Mouse (Mus musculus): ENCODE results near the gene Sptssa. TPM values are rescaled to one million over a fixed set of nuclear protein-coding genes. Genes with fewer than 3 reads are reported as not detected.

Gene Sptssa
- total and polyA plus RNA-seq, 2 experiments = 70.2 to 98.6 TPM

- H3K4me3 ChIP-seq (ENCODE audit: insufficient read depth, low read depth, low read length) = no peak overlapping the region
- H3K79me2 ChIP-seq (ENCODE audit: control insufficient read depth, insufficient read depth, low read length) = no peaks in the 10 kb centered on the region; the same call in 1 of the 2 replicates
- TF ChIP-seq POLR2A (IDR thresholded peaks at IDR 0.05; ENCODE audit: extremely low read depth, insufficient read depth, low read length) (no peak), CTCF (IDR thresholded peaks at IDR 0.05; ENCODE audit: low read depth, low read length) (no peak)
- peaks cover 5% of the 10 kb centered on the region for H3K4me1 ChIP-seq (ENCODE audit: control insufficient read depth, insufficient read depth, low read length)
- WGBS = 67% methylated on average over 7 of the region's 7 CpGs
- no peak overlapping the region for H3K27ac ChIP-seq (replicated peaks; ENCODE audit: insufficient read depth, low read depth, low read length)
- no peaks in the 10 kb centered on the region for H3K27me3 ChIP-seq (ENCODE audit: control insufficient read depth, insufficient read depth, low read length)
- no peak overlapping the region for H3K9ac ChIP-seq (ENCODE audit: low read depth, low read length)
- no peak for DNase-seq (ENCODE audit: extremely low read depth, low read depth, low spot score)
- H3K36me3 ChIP-seq (ENCODE audit: control insufficient read depth, insufficient read depth, low read length) = no peaks in the 10 kb centered on the region
Measured at GRCm38 (mm10) chr12:54658425-54659092, 2.2 kb upstream of the Sptssa start.

- 96% methylated on average over 5 of the region's 5 CpGs for WGBS
- DNase-seq (ENCODE audit: extremely low read depth, low read depth, low spot score) = no peak
- H3K4me1 ChIP-seq (ENCODE audit: control insufficient read depth, insufficient read depth, low read length) = peaks cover 6% of the 10 kb centered on the region
Measured at GRCm38 (mm10) chr12:54657951-54658350, 1.6 kb upstream of the Sptssa start.

GRCm38 (mm10) chr12:54657226-54657625 is 853 bp upstream of the Sptssa start:
- 52% methylated on average over 2 of the region's 2 CpGs for WGBS
- Histone ChIP-seq H3K4me1 (ENCODE audit: control insufficient read depth, insufficient read depth, low read length) (peaks cover 11% of the 10 kb centered on the region), H3K4me3 (ENCODE audit: insufficient read depth, low read depth, low read length) (no peak overlapping the region), H3K9ac (ENCODE audit: low read depth, low read length) (no peak overlapping the region), H3K79me2 (ENCODE audit: control insufficient read depth, insufficient read depth, low read length) (no peaks in the 10 kb centered on the region; the same call in 1 of the 2 replicates), H3K27ac (replicated peaks; ENCODE audit: insufficient read depth, low read depth, low read length) (no peak overlapping the region), H3K27me3 (ENCODE audit: control insufficient read depth, insufficient read depth, low read length) (no peaks in the 10 kb centered on the region), H3K36me3 (ENCODE audit: control insufficient read depth, insufficient read depth, low read length) (no peaks in the 10 kb centered on the region)
- TF ChIP-seq POLR2A (IDR thresholded peaks at IDR 0.05; ENCODE audit: extremely low read depth, insufficient read depth, low read length) = no peak
- no peak for DNase-seq (ENCODE audit: extremely low read depth, low read depth, low spot score)

More at GRCm38 (mm10) chr12:54657951-54658350, 1.6 kb upstream of the Sptssa start:
- no peaks in the 10 kb centered on the region for H3K36me3 ChIP-seq (ENCODE audit: control insufficient read depth, insufficient read depth, low read length)
- no peak for TF ChIP-seq CTCF (IDR thresholded peaks at IDR 0.05; ENCODE audit: low read depth, low read length)
- TF ChIP-seq POLR2A (IDR thresholded peaks at IDR 0.05; ENCODE audit: extremely low read depth, insufficient read depth, low read length) = no peak
- no peak overlapping the region for H3K9ac ChIP-seq (ENCODE audit: low read depth, low read length)
- H3K4me3 ChIP-seq (ENCODE audit: insufficient read depth, low read depth, low read length) = no peak overlapping the region
- no peaks in the 10 kb centered on the region for H3K27me3 ChIP-seq (ENCODE audit: control insufficient read depth, insufficient read depth, low read length)
- H3K79me2 ChIP-seq (ENCODE audit: control insufficient read depth, insufficient read depth, low read length) = no peaks in the 10 kb centered on the region; the same call in 1 of the 2 replicates
- H3K27ac ChIP-seq (replicated peaks; ENCODE audit: insufficient read depth, low read depth, low read length) = no peak overlapping the region

GRCm38 (mm10) chr12:54656039-54656395 is 356 bp downstream of the Sptssa start:
- Histone ChIP-seq H3K79me2 (ENCODE audit: control insufficient read depth, insufficient read depth, low read length) (peaks cover 3% of the 10 kb centered on the region; the same call in 1 of the 2 replicates), H3K27me3 (ENCODE audit: control insufficient read depth, insufficient read depth, low read length) (no peaks in the 10 kb centered on the region), H3K27ac (replicated peaks; ENCODE audit: insufficient read depth, low read depth, low read length) (peak overlapping the region; percentile 71), H3K4me1 (ENCODE audit: control insufficient read depth, insufficient read depth, low read length) (peaks cover 14% of the 10 kb centered on the region), H3K4me3 (ENCODE audit: insufficient read depth, low read depth, low read length) (peak overlapping the region; percentile 75), H3K9ac (ENCODE audit: low read depth, low read length) (peak overlapping the region; percentile 83), H3K36me3 (ENCODE audit: control insufficient read depth, insufficient read depth, low read length) (no peaks in the 10 kb centered on the region)
- under 1% methylated on average over 22 of the region's 22 CpGs for WGBS
- DNase-seq (ENCODE audit: extremely low read depth, low read depth, low spot score) = no peak
- no peak for TF ChIP-seq POLR2A (IDR thresholded peaks at IDR 0.05; ENCODE audit: extremely low read depth, insufficient read depth, low read length)
- TF ChIP-seq CTCF (IDR thresholded peaks at IDR 0.05; ENCODE audit: low read depth, low read length) = no peak

- Histone ChIP-seq H3K4me3 (ENCODE audit: insufficient read depth, low read depth, low read length) (peak overlapping the region; percentile 75), H3K79me2 (ENCODE audit: control insufficient read depth, insufficient read depth, low read length) (peaks cover 3% of the 10 kb centered on the region; the same call in 1 of the 2 replicates), H3K27ac (replicated peaks; ENCODE audit: insufficient read depth, low read depth, low read length) (peak overlapping the region; percentile 71), H3K4me1 (ENCODE audit: control insufficient read depth, insufficient read depth, low read length) (peaks cover 14% of the 10 kb centered on the region), H3K27me3 (ENCODE audit: control insufficient read depth, insufficient read depth, low read length) (no peaks in the 10 kb centered on the region), H3K9ac (ENCODE audit: low read depth, low read length) (peak overlapping the region; percentile 83), H3K36me3 (ENCODE audit: control insufficient read depth, insufficient read depth, low read length) (no peaks in the 10 kb centered on the region)
- TF ChIP-seq POLR2A (IDR thresholded peaks at IDR 0.05; ENCODE audit: extremely low read depth, insufficient read depth, low read length) (no peak), CTCF (IDR thresholded peaks at IDR 0.05; ENCODE audit: low read depth, low read length) (no peak)
- 7% methylated on average over 16 of the region's 16 CpGs for WGBS
- peak; percentile 39 for DNase-seq (ENCODE audit: extremely low read depth, low read depth, low spot score)
Measured at GRCm38 (mm10) chr12:54655292-54656038, 908 bp downstream of the Sptssa start.

Data from liver, adult 2 months (tissue).